Mouse (Mus musculus): ENCODE results near the gene Zwilch.
A peak's percentile ranks its signal among the peaks of the same experiment; 100 is the strongest.
"Not testable (repeated sequence)": the region's sequence is repeated elsewhere in the genome, so short reads cannot be mapped to it uniquely, and the experiment has no call there.

Zwilch gene

GRCm38 (mm10) chr9:64172816-64173665, at the start of gene Zwilch, which contains the start of gene Rpl4:
Gene Zwilch (minus strand): TSS chr9:64173104.
Gene Rpl4 (plus strand): TSS chr9:64173375.
- peak; percentile 81 to 91 for DNase-seq (ENCODE audit: low spot score in 2 of 2)

GRCm38 (mm10) chr9:64222098-64222497, 49.2 kb upstream of the Zwilch start:
- no peak for DNase-seq (ENCODE audit: low spot score in 2 of 2)

GRCm38 (mm10) chr9:64221480-64221879, 48.6 kb upstream of the Zwilch start:
- no peak for DNase-seq (ENCODE audit: low spot score in 2 of 2)

GRCm38 (mm10) chr9:64220603-64221002, 47.7 kb upstream of the Zwilch start:
- no peak for DNase-seq (ENCODE audit: low spot score in 2 of 2)

- no peak for DNase-seq (ENCODE audit: low spot score in 2 of 2)
Observed at GRCm38 (mm10) chr9:64219772-64220420, 47.0 kb upstream of the Zwilch start.

- no peak for DNase-seq (ENCODE audit: low spot score in 2 of 2)
Observed at GRCm38 (mm10) chr9:64219305-64219704, 46.4 kb upstream of the Zwilch start.

- no peak for DNase-seq (ENCODE audit: low spot score in 2 of 2)
Observed at GRCm38 (mm10) chr9:64217887-64218286, 45.0 kb upstream of the Zwilch start.

GRCm38 (mm10) chr9:64216641-64217040, 43.7 kb upstream of the Zwilch start:
- no peak for DNase-seq (ENCODE audit: low spot score in 2 of 2)

GRCm38 (mm10) chr9:64216090-64216489, 43.2 kb upstream of the Zwilch start:
- no peak for DNase-seq (ENCODE audit: low spot score in 2 of 2)

- DNase-seq (ENCODE audit: low spot score in 2 of 2): no peak
Observed at GRCm38 (mm10) chr9:64214452-64214851, 41.5 kb upstream of the Zwilch start.

- no peak for DNase-seq (ENCODE audit: low spot score in 2 of 2)
Observed at GRCm38 (mm10) chr9:64207509-64208084, 34.7 kb upstream of the Zwilch start.

- no peak for DNase-seq (ENCODE audit: low spot score in 2 of 2)
Observed at GRCm38 (mm10) chr9:64202866-64203265, 30.0 kb upstream of the Zwilch start.

- DNase-seq (ENCODE audit: low spot score in 2 of 2): no peak
Observed at GRCm38 (mm10) chr9:64202331-64202730, 29.4 kb upstream of the Zwilch start.

- DNase-seq (ENCODE audit: low spot score in 2 of 2): no peak
Observed at GRCm38 (mm10) chr9:64199897-64200296, 27.0 kb upstream of the Zwilch start.

- DNase-seq (ENCODE audit: low spot score in 2 of 2): not testable (repeated sequence)
Observed at GRCm38 (mm10) chr9:64198763-64199418, 26.0 kb upstream of the Zwilch start.

GRCm38 (mm10) chr9:64198068-64198762, 25.3 kb upstream of the Zwilch start:
- no peak for DNase-seq (ENCODE audit: low spot score in 2 of 2)

GRCm38 (mm10) chr9:64197524-64197923, 24.6 kb upstream of the Zwilch start:
- no peak for DNase-seq (ENCODE audit: low spot score in 2 of 2)

- no peak for DNase-seq (ENCODE audit: low spot score in 2 of 2)
Observed at GRCm38 (mm10) chr9:64195554-64195953, 22.6 kb upstream of the Zwilch start.

GRCm38 (mm10) chr9:64193879-64194278, 21.0 kb upstream of the Zwilch start:
- no peak for DNase-seq (ENCODE audit: low spot score in 2 of 2)

GRCm38 (mm10) chr9:64184166-64184840, 11.4 kb upstream of the Zwilch start:
- DNase-seq (ENCODE audit: low spot score in 2 of 2): no peak

GRCm38 (mm10) chr9:64183295-64183694, 10.4 kb upstream of the Zwilch start:
- DNase-seq (ENCODE audit: low spot score in 2 of 2): not testable (repeated sequence)

Measured in spleen, postnatal 4 days (tissue).